Mouse (Mus musculus): ENCODE results near the gene Phf21a. TPM values are rescaled to one million over a fixed set of nuclear protein-coding genes. Genes with fewer than 3 reads are reported as not detected.

Phf21a gene
- polyA plus RNA-seq, 1 experiment from 2014 or later, result 35.4 TPM

- no peaks in the 10 kb centered on the region for H3K4me1 ChIP-seq (ENCODE audit: control insufficient read depth, insufficient read depth, low read length)
- WGBS, result 80% methylated on average over 1 of the region's 1 CpGs
- DNase-seq, result no peak
- no peak overlapping the region for H3K27ac ChIP-seq (replicated peaks; ENCODE audit: low read depth, low read length)
- no peaks in the 10 kb centered on the region for H3K27me3 ChIP-seq (ENCODE audit: control insufficient read depth, insufficient read depth, low read length)
- no peak for ATAC-seq (ENCODE audit: low FRiP score, low TSS enrichment)
- H3K9ac ChIP-seq (replicated peaks; ENCODE audit: low read length), result no peak overlapping the region
- no peaks in the 10 kb centered on the region for H3K36me3 ChIP-seq (ENCODE audit: control insufficient read depth, insufficient read depth, low read length)
- no peak overlapping the region for H3K4me2 ChIP-seq (ENCODE audit: low read length)
- H3K4me3 ChIP-seq (replicated peaks; ENCODE audit: low read depth, low read length), result no peak overlapping the region
- no peaks in the 10 kb centered on the region for H3K9me3 ChIP-seq (ENCODE audit: control insufficient read depth, low read length)
Observed at GRCm38 (mm10) chr2:92066899-92067298, 26.0 kb upstream of the Phf21a start.

GRCm38 (mm10) chr2:92067600-92067999 lies 25.3 kb upstream of the Phf21a start:
- Histone ChIP-seq H3K36me3 (ENCODE audit: control insufficient read depth, insufficient read depth, low read length) (no peaks in the 10 kb centered on the region), H3K27ac (replicated peaks; ENCODE audit: low read depth, low read length) (no peak overlapping the region), H3K4me3 (replicated peaks; ENCODE audit: low read depth, low read length) (no peak overlapping the region), H3K4me2 (ENCODE audit: low read length) (no peak overlapping the region), H3K4me1 (ENCODE audit: control insufficient read depth, insufficient read depth, low read length) (no peaks in the 10 kb centered on the region), H3K9ac (replicated peaks; ENCODE audit: low read length) (no peak overlapping the region), H3K27me3 (ENCODE audit: control insufficient read depth, insufficient read depth, low read length) (no peaks in the 10 kb centered on the region), H3K9me3 (ENCODE audit: control insufficient read depth, low read length) (no peaks in the 10 kb centered on the region)
- no peak for DNase-seq
- 79% methylated on average over 3 of the region's 3 CpGs for WGBS
- no peak for ATAC-seq (ENCODE audit: low FRiP score, low TSS enrichment)

GRCm38 (mm10) chr2:92069630-92070029 lies 23.3 kb upstream of the Phf21a start:
- ATAC-seq (ENCODE audit: low FRiP score, low TSS enrichment), result no peak

GRCm38 (mm10) chr2:92071143-92071542 lies 21.8 kb upstream of the Phf21a start:
- Histone ChIP-seq H3K36me3 (ENCODE audit: control insufficient read depth, insufficient read depth, low read length) (no peaks in the 10 kb centered on the region), H3K4me2 (ENCODE audit: low read length) (no peak overlapping the region), H3K4me1 (ENCODE audit: control insufficient read depth, insufficient read depth, low read length) (no peaks in the 10 kb centered on the region), H3K27ac (replicated peaks; ENCODE audit: low read depth, low read length) (no peak overlapping the region), H3K9me3 (ENCODE audit: control insufficient read depth, low read length) (no peaks in the 10 kb centered on the region), H3K9ac (replicated peaks; ENCODE audit: low read length) (no peak overlapping the region), H3K27me3 (ENCODE audit: control insufficient read depth, insufficient read depth, low read length) (no peaks in the 10 kb centered on the region), H3K4me3 (replicated peaks; ENCODE audit: low read depth, low read length) (no peak overlapping the region)
- ATAC-seq (ENCODE audit: low FRiP score, low TSS enrichment) (no peak), DNase-seq (no peak)
- 82% methylated on average over 4 of the region's 4 CpGs for WGBS

More at GRCm38 (mm10) chr2:92069630-92070029, 23.3 kb upstream of the Phf21a start:
- H3K27me3 ChIP-seq (ENCODE audit: control insufficient read depth, insufficient read depth, low read length), result no peaks in the 10 kb centered on the region
- 70% methylated on average over 5 of the region's 5 CpGs for WGBS
- H3K27ac ChIP-seq (replicated peaks; ENCODE audit: low read depth, low read length), result no peak overlapping the region
- no peaks in the 10 kb centered on the region for H3K36me3 ChIP-seq (ENCODE audit: control insufficient read depth, insufficient read depth, low read length)
- H3K4me1 ChIP-seq (ENCODE audit: control insufficient read depth, insufficient read depth, low read length), result no peaks in the 10 kb centered on the region
- DNase-seq, result no peak
- no peak overlapping the region for H3K4me2 ChIP-seq (ENCODE audit: low read length)
- H3K9me3 ChIP-seq (ENCODE audit: control insufficient read depth, low read length), result no peaks in the 10 kb centered on the region
- H3K4me3 ChIP-seq (replicated peaks; ENCODE audit: low read depth, low read length), result no peak overlapping the region
- no peak overlapping the region for H3K9ac ChIP-seq (replicated peaks; ENCODE audit: low read length)

GRCm38 (mm10) chr2:92076086-92076692 lies 16.7 kb upstream of the Phf21a start:
- DNase-seq, result no peak
- ATAC-seq (ENCODE audit: low FRiP score, low TSS enrichment), result no peak
- H3K27me3 ChIP-seq (ENCODE audit: control insufficient read depth, insufficient read depth, low read length), result no peaks in the 10 kb centered on the region
- H3K27ac ChIP-seq (replicated peaks; ENCODE audit: low read depth, low read length), result no peak overlapping the region
- H3K9ac ChIP-seq (replicated peaks; ENCODE audit: low read length), result no peak overlapping the region
- no peaks in the 10 kb centered on the region for H3K4me1 ChIP-seq (ENCODE audit: control insufficient read depth, insufficient read depth, low read length)
- H3K4me2 ChIP-seq (ENCODE audit: low read length), result no peak overlapping the region
- H3K9me3 ChIP-seq (ENCODE audit: control insufficient read depth, low read length), result no peaks in the 10 kb centered on the region
- H3K36me3 ChIP-seq (ENCODE audit: control insufficient read depth, insufficient read depth, low read length), result no peaks in the 10 kb centered on the region
- H3K4me3 ChIP-seq (replicated peaks; ENCODE audit: low read depth, low read length), result no peak overlapping the region
- 77% methylated on average over 13 of the region's 13 CpGs for WGBS

GRCm38 (mm10) chr2:92082196-92082595 lies 10.7 kb upstream of the Phf21a start:
- no peaks in the 10 kb centered on the region for H3K9me3 ChIP-seq (ENCODE audit: control insufficient read depth, low read length)
- H3K36me3 ChIP-seq (ENCODE audit: control insufficient read depth, insufficient read depth, low read length), result no peaks in the 10 kb centered on the region
- no peak overlapping the region for H3K9ac ChIP-seq (replicated peaks; ENCODE audit: low read length)
- DNase-seq (no peak), ATAC-seq (ENCODE audit: low FRiP score, low TSS enrichment) (no peak)
- no peak overlapping the region for H3K27ac ChIP-seq (replicated peaks; ENCODE audit: low read depth, low read length)
- 95% methylated on average over 4 of the region's 4 CpGs for WGBS
- no peaks in the 10 kb centered on the region for H3K4me1 ChIP-seq (ENCODE audit: control insufficient read depth, insufficient read depth, low read length)
- H3K4me3 ChIP-seq (replicated peaks; ENCODE audit: low read depth, low read length), result no peak overlapping the region
- no peaks in the 10 kb centered on the region for H3K27me3 ChIP-seq (ENCODE audit: control insufficient read depth, insufficient read depth, low read length)
- H3K4me2 ChIP-seq (ENCODE audit: low read length), result no peak overlapping the region

- Histone ChIP-seq H3K4me3 (replicated peaks; ENCODE audit: low read depth, low read length) (no peak overlapping the region), H3K9me3 (ENCODE audit: control insufficient read depth, low read length) (no peaks in the 10 kb centered on the region), H3K27me3 (ENCODE audit: control insufficient read depth, insufficient read depth, low read length) (no peaks in the 10 kb centered on the region), H3K4me1 (ENCODE audit: control insufficient read depth, insufficient read depth, low read length) (no peaks in the 10 kb centered on the region), H3K27ac (replicated peaks; ENCODE audit: low read depth, low read length) (no peak overlapping the region), H3K36me3 (ENCODE audit: control insufficient read depth, insufficient read depth, low read length) (no peaks in the 10 kb centered on the region), H3K9ac (replicated peaks; ENCODE audit: low read length) (no peak overlapping the region), H3K4me2 (ENCODE audit: low read length) (no peak overlapping the region)
- WGBS, result 97% methylated on average over 1 of the region's 1 CpGs
- no peak for ATAC-seq (ENCODE audit: low FRiP score, low TSS enrichment)
- no peak for DNase-seq
Observed at GRCm38 (mm10) chr2:92085721-92086120, 7.2 kb upstream of the Phf21a start.

- Histone ChIP-seq H3K9ac (replicated peaks; ENCODE audit: low read length) (no peak overlapping the region), H3K27me3 (ENCODE audit: control insufficient read depth, insufficient read depth, low read length) (no peaks in the 10 kb centered on the region), H3K36me3 (ENCODE audit: control insufficient read depth, insufficient read depth, low read length) (no peaks in the 10 kb centered on the region), H3K4me2 (ENCODE audit: low read length) (no peak overlapping the region), H3K4me3 (replicated peaks; ENCODE audit: low read depth, low read length) (no peak overlapping the region), H3K9me3 (ENCODE audit: control insufficient read depth, low read length) (no peaks in the 10 kb centered on the region), H3K27ac (replicated peaks; ENCODE audit: low read depth, low read length) (no peak overlapping the region), H3K4me1 (ENCODE audit: control insufficient read depth, insufficient read depth, low read length) (no peaks in the 10 kb centered on the region)
- WGBS, result 81% methylated on average over 4 of the region's 4 CpGs
- ATAC-seq (ENCODE audit: low FRiP score, low TSS enrichment), result no peak
- no peak for DNase-seq
Observed at GRCm38 (mm10) chr2:92087065-92087464, 5.9 kb upstream of the Phf21a start.

GRCm38 (mm10) chr2:92089782-92090181 lies 3.1 kb upstream of the Phf21a start:
- Histone ChIP-seq H3K4me2 (ENCODE audit: low read length) (no peak overlapping the region), H3K4me3 (replicated peaks; ENCODE audit: low read depth, low read length) (no peak overlapping the region), H3K9ac (replicated peaks; ENCODE audit: low read length) (no peak overlapping the region), H3K27ac (replicated peaks; ENCODE audit: low read depth, low read length) (no peak overlapping the region), H3K36me3 (ENCODE audit: control insufficient read depth, insufficient read depth, low read length) (no peaks in the 10 kb centered on the region), H3K27me3 (ENCODE audit: control insufficient read depth, insufficient read depth, low read length) (no peaks in the 10 kb centered on the region), H3K4me1 (ENCODE audit: control insufficient read depth, insufficient read depth, low read length) (no peaks in the 10 kb centered on the region), H3K9me3 (ENCODE audit: control insufficient read depth, low read length) (no peaks in the 10 kb centered on the region)
- no peak for DNase-seq
- ATAC-seq (ENCODE audit: low FRiP score, low TSS enrichment), result no peak
- 94% methylated on average over 4 of the region's 4 CpGs for WGBS
